Comparison of ENCODE assay signal across 16 mouse cellular contexts in the genomic region with DNA sequence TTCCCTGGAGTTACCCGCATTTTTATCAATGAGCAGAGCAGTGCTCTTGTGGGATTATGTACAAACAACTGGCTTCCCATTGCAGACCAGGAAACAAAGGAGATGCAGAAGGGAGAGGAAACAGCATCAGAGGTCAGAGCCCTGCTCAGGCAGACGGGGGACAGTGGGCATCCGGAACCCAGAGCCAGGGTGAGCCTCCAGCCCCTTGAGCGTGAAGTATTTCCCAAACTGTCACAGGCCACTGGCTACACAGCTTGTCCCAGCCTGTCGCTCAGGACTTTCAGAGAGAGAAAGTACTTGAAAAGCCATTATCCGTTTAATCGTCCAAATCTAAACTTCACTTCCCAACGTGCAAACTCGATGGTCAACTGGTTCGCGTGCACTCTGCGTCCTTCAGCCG.
"Had no signal": no experiment of that assay in that cellular context is flagged by ENCODE, and none has a peak within 500 bp of the region (broad histone marks: within the 10 kb centered on the region; RNA-seq: fewer than 3 reads in every experiment).

No protein-coding gene starts in this region.

- H3K4me1 ChIP-seq: lung, embryonic 15.5 days; megakaryocyte, embryonic 14.5 days; stomach, embryonic 15.5 days had no signal

- DNase-seq: liver, postnatal 0 days; lung, adult 2 months; lung, postnatal 14 days; lung, postnatal 36 days; right cerebral cortex, postnatal 14 days; thymus, adult 2 months; thymus, postnatal 25 days; thymus, postnatal 4 days had no signal

- H3K27ac ChIP-seq: lung, embryonic 15.5 days; macrophage; midbrain, embryonic 13.5 days; neural tube, embryonic 12.5 days; stomach, embryonic 15.5 days; stomach, postnatal 0 days had no signal

- H3K4me3 ChIP-seq: lung, embryonic 15.5 days; megakaryocyte, embryonic 14.5 days; midbrain, embryonic 13.5 days; neural tube, embryonic 12.5 days; stomach, embryonic 15.5 days had no signal

- H3K9ac ChIP-seq: liver, postnatal 0 days; lung, embryonic 15.5 days; midbrain, embryonic 13.5 days; neural tube, embryonic 12.5 days; stomach, embryonic 15.5 days had no signal

- ATAC-seq: liver, postnatal 0 days; lung, postnatal 0 days; midbrain, embryonic 13.5 days had no signal

- H3K27me3 ChIP-seq: lung, embryonic 15.5 days; megakaryocyte, embryonic 14.5 days; neural tube, embryonic 12.5 days; stomach, embryonic 15.5 days had no signal

- H3K4me2 ChIP-seq: lung, embryonic 15.5 days; midbrain, embryonic 13.5 days; neural tube, embryonic 12.5 days; stomach, embryonic 15.5 days had no signal

- H3K9me3 ChIP-seq: lung, embryonic 15.5 days; midbrain, embryonic 13.5 days; neural tube, embryonic 12.5 days; stomach, embryonic 15.5 days had no signal

- H3K36me3 ChIP-seq: lung, embryonic 15.5 days; midbrain, embryonic 13.5 days; neural tube, embryonic 12.5 days; stomach, embryonic 15.5 days had no signal
